Mouse (Mus musculus) bone marrow macrophage, adult 2 months (primary cell): ENCODE data around the gene Lrtm2.

Experiments used
- CTCF ChIP-seq: IDR thresholded peaks from 2 replicates; pipeline ENCODE4 v1.5.1; 2012; ENCODE audit warnings: low read depth, mild to moderate bottlenecking, low read length, moderate library complexity
- POLR2A ChIP-seq: IDR thresholded peaks from 2 replicates; pipeline ENCODE4 v1.6.1; 2012; ENCODE audit warnings: mild to moderate bottlenecking, low read depth, low read length, borderline replicate concordance

DNA sequence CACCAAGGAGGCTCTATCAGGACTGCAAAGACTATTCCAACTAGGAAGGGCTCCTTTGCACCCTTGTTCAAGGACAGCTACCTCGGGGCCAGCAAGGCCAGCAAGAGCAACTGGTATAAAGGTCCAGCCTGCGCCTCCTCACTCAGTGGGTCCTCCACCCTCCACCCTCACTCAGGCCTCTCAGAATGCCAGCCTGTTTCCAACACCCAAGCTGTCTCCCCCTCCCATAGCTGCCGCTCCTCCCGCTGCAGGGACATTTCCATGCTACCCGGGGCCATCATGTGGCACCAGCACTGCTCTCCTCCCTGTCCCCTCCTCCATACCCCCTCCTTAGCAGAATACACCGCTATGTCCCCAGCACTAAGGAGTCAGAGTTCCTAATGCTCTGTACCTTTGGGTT, 630 bp downstream of the Lrtm2 start:
- TF ChIP-seq POLR2A (no peak), CTCF (no peak)
